Mouse (Mus musculus) hindbrain, embryonic 11.5 days (tissue): Measurements from ENCODE around the gene Nop10. TPM values are rescaled to one million over a fixed set of nuclear protein-coding genes. Genes with fewer than 3 reads are reported as not detected.

Experiments
- ATAC-seq: fragments of 200-750 bp; cut with Nextera tagmentation; 2 replicates; pipeline ENCODE4 v1.8.0; 2017; ENCODE audit warnings: mild to moderate bottlenecking, moderate TSS enrichment, moderate library complexity; ENCODE audit not compliant: low FRiP score
- DNase-seq: peaks from one replicate; pipeline ENCODE4 v3.0.0-alpha.2; 2015; ENCODE audit warnings: low spot score
- H3K27ac ChIP-seq: fragments of 300-500 bp; sonication (generic); 2 replicates; pipeline ENCODE4 v1.5.1; 2014; ENCODE audit warnings: mild to moderate bottlenecking, low read depth, low read length
- H3K27me3 ChIP-seq: fragments of 300-500 bp; sonication (generic); 2 replicates; pipeline ENCODE4 v1.6.1; 2014; ENCODE audit warnings: mild to moderate bottlenecking, low read length, moderate library complexity, mixed read lengths; ENCODE audit not compliant: control insufficient read depth, insufficient read depth
- H3K36me3 ChIP-seq: fragments of 300-500 bp; sonication (generic); 2 replicates; pipeline ENCODE4 v1.6.1; 2014; ENCODE audit warnings: mild to moderate bottlenecking, low read length, moderate library complexity, mixed read lengths; ENCODE audit not compliant: control insufficient read depth, insufficient read depth
- H3K4me1 ChIP-seq: fragments of 300-500 bp; sonication (generic); replicated peaks from 2 replicates; pipeline ENCODE4 v1.6.1; 2014; ENCODE audit warnings: low read length, mixed read lengths; ENCODE audit not compliant: control insufficient read depth, insufficient read depth
- H3K4me2 ChIP-seq: fragments of 300-500 bp; sonication (generic); replicated peaks from 2 replicates; pipeline ENCODE4 v1.6.1; 2014; ENCODE audit warnings: mild to moderate bottlenecking, low read depth, low read length
- H3K4me3 ChIP-seq: fragments of 300-500 bp; sonication (generic); 2 replicates; pipeline ENCODE4 v1.5.1; 2014; ENCODE audit warnings: low read depth, low read length
- H3K9ac ChIP-seq: fragments of 300-500 bp; sonication (generic); 2 replicates; pipeline ENCODE4 v1.6.1; 2014; ENCODE audit warnings: low read depth, low read length
- H3K9me3 ChIP-seq: fragments of 300-500 bp; sonication (generic); 2 replicates; pipeline ENCODE4 v1.6.1; 2016; ENCODE audit warnings: low read length; ENCODE audit not compliant: control insufficient read depth
- WGBS: fragments of 180-500 bp; shearing (Covaris S2); extraction: QIAGEN DNeasy Blood & Tissue Kit; methylation state at CpG from one replicate; pipeline ENCODE4 v1.1.7; 2014; 5-methylcytosine and 5-hydroxymethylcytosine counted together
- polyA plus RNA-seq: library from polyadenylated mRNA; unstranded; fragments of >200 nt; fragmentation: Nextera tagmentation; extraction: Ambion mirVana; gene quantifications from 2 replicates; pipeline ENCODE4 v1.2.1, GENCODE M21; 2014

The Nop10 gene
- polyA plus RNA-seq, 1 experiment from 2014 or later = 148 TPM

- H3K9ac ChIP-seq = no peak overlapping the region
- no peak overlapping the region for H3K4me2 ChIP-seq
- no peaks in the 10 kb centered on the region for H3K9me3 ChIP-seq
- no peaks in the 10 kb centered on the region for H3K27me3 ChIP-seq
- no peak overlapping the region for H3K4me3 ChIP-seq
- no peaks in the 10 kb centered on the region for H3K36me3 ChIP-seq
- DNase-seq (no peak), ATAC-seq (no peak)
- no peak overlapping the region for H3K27ac ChIP-seq
- WGBS = 91% methylated on average over 2 of the region's 2 CpGs
- no peaks in the 10 kb centered on the region for H3K4me1 ChIP-seq
These were observed 31.1 kb downstream of the Nop10 start for GRCm38 (mm10) chr2:112292823-112293222.

GRCm38 (mm10) chr2:112296211-112296610, 34.5 kb downstream of the Nop10 start:
- ATAC-seq (no peak), DNase-seq (no peak)
- WGBS = 92% methylated on average over 3 of the region's 3 CpGs
- Histone ChIP-seq H3K9ac (no peak overlapping the region), H3K36me3 (no peaks in the 10 kb centered on the region), H3K27ac (no peak overlapping the region), H3K4me3 (no peak overlapping the region), H3K9me3 (no peaks in the 10 kb centered on the region), H3K4me2 (no peak overlapping the region), H3K4me1 (no peaks in the 10 kb centered on the region), H3K27me3 (no peaks in the 10 kb centered on the region)

- DNase-seq = no peak
- H3K4me3 ChIP-seq = no peak overlapping the region
- WGBS = 89% methylated on average over 4 of the region's 4 CpGs
These were observed 36.5 kb downstream of the Nop10 start for GRCm38 (mm10) chr2:112298221-112298620.

GRCm38 (mm10) chr2:112308671-112309070, 46.9 kb downstream of the Nop10 start:
- H3K27me3 ChIP-seq = no peaks in the 10 kb centered on the region
- H3K27ac ChIP-seq = no peak overlapping the region
- no peak for DNase-seq
- H3K4me3 ChIP-seq = no peak overlapping the region
- 97% methylated on average over 3 of the region's 3 CpGs for WGBS
- no peaks in the 10 kb centered on the region for H3K4me1 ChIP-seq
- no peak overlapping the region for H3K4me2 ChIP-seq
- no peaks in the 10 kb centered on the region for H3K36me3 ChIP-seq
- no peak overlapping the region for H3K9ac ChIP-seq
- ATAC-seq = no peak
- H3K9me3 ChIP-seq = no peaks in the 10 kb centered on the region

More at GRCm38 (mm10) chr2:112298221-112298620, 36.5 kb downstream of the Nop10 start:
- H3K4me1 ChIP-seq = no peaks in the 10 kb centered on the region
- no peak overlapping the region for H3K4me2 ChIP-seq
- H3K36me3 ChIP-seq = no peaks in the 10 kb centered on the region
- H3K9ac ChIP-seq = no peak overlapping the region
- no peak overlapping the region for H3K27ac ChIP-seq
- ATAC-seq = no peak
- H3K9me3 ChIP-seq = no peaks in the 10 kb centered on the region
- no peaks in the 10 kb centered on the region for H3K27me3 ChIP-seq

GRCm38 (mm10) chr2:112309161-112309600, 47.5 kb downstream of the Nop10 start:
- Histone ChIP-seq H3K9ac (no peak overlapping the region), H3K36me3 (no peaks in the 10 kb centered on the region), H3K9me3 (no peaks in the 10 kb centered on the region), H3K27ac (no peak overlapping the region), H3K4me1 (no peaks in the 10 kb centered on the region), H3K4me3 (no peak overlapping the region), H3K4me2 (no peak overlapping the region), H3K27me3 (no peaks in the 10 kb centered on the region)
- WGBS = 82% methylated on average over 10 of the region's 10 CpGs
- ATAC-seq (no peak), DNase-seq (no peak)

Other genes starting within 250 kb of the Nop10 start
- gene Olfr1310, start 249.2 kb upstream of the Nop10 start, polyA plus RNA-seq = not detected in 2 replicates
- not detected in 2 replicates for gene Olfr1311, start 237.5 kb upstream of the Nop10 start, polyA plus RNA-seq
- not detected in 2 replicates for gene Olfr1312, start 211.7 kb upstream of the Nop10 start, polyA plus RNA-seq
- gene Olfr1313, start 184.1 kb upstream of the Nop10 start, polyA plus RNA-seq = not detected in 2 replicates
- gene Olfr1314, start 165.1 kb upstream of the Nop10 start, polyA plus RNA-seq = not detected in 2 replicates
- not detected in 2 replicates for gene Olfr1315-ps1, start 146.5 kb upstream of the Nop10 start, polyA plus RNA-seq
- not detected in 2 replicates for gene Olfr1316, start 126.9 kb upstream of the Nop10 start, polyA plus RNA-seq
- gene Olfr1317, start 121.6 kb upstream of the Nop10 start, polyA plus RNA-seq = not detected in 2 replicates
- not detected in 2 replicates for gene Olfr1318, start 107.7 kb upstream of the Nop10 start, polyA plus RNA-seq
- 9.7 and 10.1 TPM in 2 replicates for gene Lpcat4, start 22.5 kb upstream of the Nop10 start, polyA plus RNA-seq
- gene Nutm1, start 2.6 kb upstream of the Nop10 start, polyA plus RNA-seq = 0.05 and 0.07 TPM in 2 replicates
- 13.7 and 14.2 TPM in 2 replicates for gene Slc12a6, start 3.9 kb downstream of the Nop10 start, polyA plus RNA-seq
- not detected in 2 replicates for gene Gm21985, start 4.4 kb downstream of the Nop10 start, polyA plus RNA-seq
- gene Emc4, start 106.1 kb downstream of the Nop10 start, polyA plus RNA-seq = 113 and 121 TPM in 2 replicates
- gene Katnbl1, start 117.3 kb downstream of the Nop10 start, polyA plus RNA-seq = 53.4 and 55.1 TPM in 2 replicates
- gene Emc7, start 193.1 kb downstream of the Nop10 start, polyA plus RNA-seq = 12.8 and 13.0 TPM in 2 replicates
- gene Chrm5, start 218.8 kb downstream of the Nop10 start, polyA plus RNA-seq = 0.08 and 0.17 TPM in 2 replicates
- 5.9 and 6.1 TPM in 2 replicates for gene Aven, start 231.0 kb downstream of the Nop10 start, polyA plus RNA-seq